Mouse (Mus musculus): ENCODE data around the gene Camk2g.

- TF ChIP-seq CTCF (IDR thresholded peaks at IDR 0.05; ENCODE audit: low read depth) (no peak), EP300 (IDR thresholded peaks at IDR 0.05; ENCODE audit: low read depth) (no peak)
Measured at GRCm38 (mm10) chr14:20735892-20736390, 57.9 kb downstream of the Camk2g start.

All from liver, embryonic 14.5 days (tissue).